Mouse (Mus musculus) adrenal gland (tissue): Measurements from ENCODE around the gene Armc7.

ENCODE experiments used
- intact Hi-C: fragments of 180-260 bp; cut with DNase I; formaldehyde crosslinking; loops from one replicate; pipeline ENCODE4 v1.15.1; 2025
- long read RNA-seq, 2 experiments: library from polyadenylated mRNA; unstranded; transcript quantifications; one replicate each; pipeline ENCODE4 v2.0.0; 2020; ENCODE audit warnings: borderline replicate concordance in 1 of 2; ENCODE audit not compliant: insufficient replicate concordance in 1 of 2

The Armc7 gene
- long read RNA-seq, experiment 1, partial matches to known transcripts: 1 of 5 reads
- long read RNA-seq, experiment 1, other reads (novel, unspliced or antisense): 1 of 5 reads
- long read RNA-seq, experiment 2, partial matches to known transcripts: 0 of 5 reads
- long read RNA-seq, experiment 2, other reads (novel, unspliced or antisense): 1 of 5 reads

DNA sequence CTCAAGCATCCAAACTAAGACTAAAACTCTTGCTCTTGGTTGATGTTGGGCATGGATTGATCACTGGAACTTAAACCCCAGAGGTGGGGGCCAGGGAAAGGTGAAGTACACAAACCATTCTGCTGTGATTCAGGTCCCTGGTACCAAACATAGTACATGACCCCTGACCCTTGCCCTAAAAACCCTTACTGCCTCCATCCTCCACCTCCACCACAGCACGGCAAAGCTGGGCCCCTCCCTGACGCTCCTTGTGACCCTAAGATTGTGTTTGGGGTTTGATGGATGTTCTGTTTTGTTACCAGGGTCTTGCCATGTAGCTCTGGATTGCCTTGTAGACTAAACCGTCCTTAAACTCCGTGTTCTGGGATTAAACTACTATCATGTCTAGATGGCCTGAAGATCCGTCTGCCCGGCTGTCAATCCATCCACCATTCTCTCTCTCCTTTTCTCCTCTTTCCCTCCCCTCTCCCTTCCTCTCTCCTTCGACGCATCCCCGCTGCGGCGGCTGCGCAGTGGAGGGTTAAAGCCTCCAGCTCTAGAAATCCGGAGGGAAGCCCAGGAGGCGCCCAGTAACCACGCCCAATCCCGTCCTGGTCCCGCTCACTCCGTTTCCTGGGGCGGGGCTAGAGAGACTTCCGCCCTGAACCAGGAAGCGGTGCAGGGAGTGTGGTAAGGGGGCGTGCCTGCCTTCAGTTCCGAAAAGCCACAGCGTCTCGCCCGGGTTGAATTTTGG lies at the start of gene Armc7:
Armc7 (plus strand) TSS at position 643 of the 733 bp plus-strand sequence.
- intact Hi-C loops: no loop called here

DNA sequence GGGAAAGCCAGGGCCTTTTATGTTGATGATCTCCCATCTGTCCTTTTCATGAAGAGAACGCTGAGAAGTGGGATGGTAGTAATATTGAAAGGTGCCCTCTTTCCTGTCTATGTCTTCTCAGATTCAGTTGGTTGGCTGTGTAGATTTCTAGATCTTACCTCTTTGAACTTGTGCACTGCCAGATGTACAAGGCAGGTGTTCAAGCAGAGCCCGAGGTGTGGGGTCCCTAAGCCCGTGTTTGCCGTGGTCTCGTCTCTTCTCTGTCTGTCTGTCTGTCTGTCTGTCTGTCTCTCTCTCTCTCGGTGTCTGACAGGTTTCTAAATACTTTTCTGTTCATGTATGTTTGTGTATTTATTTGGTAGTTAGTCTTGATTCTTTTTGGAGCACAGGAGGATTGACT lies 49.8 kb upstream of the Armc7 start:
- intact Hi-C loops: no loop called here

DNA sequence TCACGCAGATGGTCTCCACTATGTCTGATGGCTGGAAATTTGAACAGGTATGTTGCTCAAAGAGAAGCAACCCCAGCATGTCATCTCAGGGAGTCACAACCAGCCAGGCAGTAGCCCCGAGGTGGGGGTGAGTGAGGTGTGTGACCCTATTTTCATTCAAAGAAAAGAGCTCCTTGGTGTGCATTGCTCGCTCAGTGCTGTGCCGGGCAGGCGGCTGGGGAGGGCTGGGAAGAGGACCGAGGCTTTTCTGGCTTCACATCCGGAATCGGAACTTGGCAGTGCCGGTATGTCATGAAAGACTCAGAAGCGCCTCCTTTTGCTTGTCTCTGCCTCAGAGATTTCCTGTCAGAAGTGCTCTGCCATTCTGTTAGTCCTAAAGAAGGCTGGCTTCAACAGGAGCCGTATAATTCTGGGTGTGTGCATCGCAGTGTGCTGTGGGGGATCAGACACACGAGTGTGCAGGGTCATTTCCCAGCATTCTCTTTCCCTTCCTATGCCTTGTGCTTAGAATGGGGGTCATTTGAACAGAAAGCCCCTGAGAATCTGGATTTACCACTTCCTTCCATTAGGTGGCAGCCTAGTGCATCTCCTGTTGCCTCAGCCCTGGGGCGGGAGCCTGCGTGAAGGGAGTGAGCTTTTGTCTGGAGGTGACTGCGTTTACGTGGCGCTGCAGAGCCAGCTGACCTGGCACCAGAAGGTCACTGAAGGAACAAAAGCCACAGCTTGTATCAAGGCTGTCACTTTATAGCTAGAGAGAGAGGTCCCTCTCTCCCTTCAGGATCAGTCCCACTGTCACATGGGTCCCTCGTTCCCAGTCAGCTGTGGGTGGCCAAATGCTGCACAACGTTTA lies 47.8 kb upstream of the Armc7 start:
- intact Hi-C loops: loop anchor here (2.0 kb wide), 1 partner anchor 45 kb away; no protein-coding TSS in a partner anchor

DNA sequence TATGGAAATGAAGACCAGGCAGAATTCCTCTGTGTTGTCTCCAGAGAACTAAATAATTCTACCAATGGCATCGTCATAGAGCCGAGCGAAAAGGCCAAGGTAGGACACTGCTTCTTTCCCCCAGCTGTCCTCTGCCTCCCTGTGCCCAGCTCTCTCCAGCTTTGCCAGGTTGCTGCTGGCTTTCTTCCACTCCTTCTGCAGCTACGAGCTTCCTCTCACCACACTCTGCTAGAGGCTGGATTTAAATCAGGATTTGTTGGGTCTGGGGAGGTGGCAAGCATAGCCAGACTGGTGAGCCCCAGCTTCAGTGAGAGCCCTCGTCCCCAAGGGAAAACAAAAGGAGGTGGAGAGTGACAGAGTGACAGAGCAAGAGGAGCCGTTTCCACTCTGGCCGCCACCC lies 46.2 kb upstream of the Armc7 start:
- intact Hi-C loops: loop anchor here (2.0 kb wide), 1 partner anchor 43 kb away; no protein-coding TSS in a partner anchor

DNA sequence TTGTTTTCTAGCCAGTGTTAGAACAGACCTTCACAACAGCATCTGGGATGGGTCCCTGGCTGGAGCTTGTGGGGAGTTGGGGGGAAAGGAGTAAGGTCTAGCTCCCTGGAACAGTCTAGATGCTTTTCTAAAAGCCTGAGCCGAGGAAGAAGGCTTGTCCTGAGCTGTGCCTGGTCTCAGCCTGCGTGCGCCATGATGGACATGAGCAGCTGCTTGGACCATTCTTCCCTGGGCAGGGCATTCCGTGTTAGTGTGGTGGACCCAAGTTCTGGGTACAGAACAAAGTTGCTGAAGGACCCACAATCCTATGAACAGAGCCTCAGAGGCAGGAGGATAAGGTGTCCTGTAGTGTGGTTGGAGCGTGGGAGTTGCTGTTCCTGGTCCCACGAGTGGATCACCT lies 44.9 kb upstream of the Armc7 start:
- intact Hi-C loops: no loop called here

DNA sequence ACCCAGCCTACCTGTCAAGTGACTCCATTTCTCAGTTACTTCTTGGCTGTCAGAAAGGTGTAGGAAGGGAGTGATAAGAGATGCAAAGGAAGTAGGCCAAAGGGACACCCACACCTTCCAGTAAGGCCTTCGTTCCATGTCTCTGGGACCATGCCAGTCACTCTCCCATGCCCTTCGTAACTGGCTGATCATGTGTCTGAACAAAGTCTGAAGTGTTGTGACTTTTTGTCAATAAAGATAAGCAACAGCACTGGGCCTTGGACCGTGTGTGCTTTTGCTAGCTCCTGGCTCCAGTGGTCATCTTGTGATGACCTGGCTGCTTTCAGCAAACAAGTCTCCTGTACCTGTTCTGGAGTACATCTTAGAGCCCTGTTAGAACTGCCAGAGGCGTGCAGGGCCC lies 42.7 kb upstream of the Armc7 start:
- intact Hi-C loops: no loop called here

DNA sequence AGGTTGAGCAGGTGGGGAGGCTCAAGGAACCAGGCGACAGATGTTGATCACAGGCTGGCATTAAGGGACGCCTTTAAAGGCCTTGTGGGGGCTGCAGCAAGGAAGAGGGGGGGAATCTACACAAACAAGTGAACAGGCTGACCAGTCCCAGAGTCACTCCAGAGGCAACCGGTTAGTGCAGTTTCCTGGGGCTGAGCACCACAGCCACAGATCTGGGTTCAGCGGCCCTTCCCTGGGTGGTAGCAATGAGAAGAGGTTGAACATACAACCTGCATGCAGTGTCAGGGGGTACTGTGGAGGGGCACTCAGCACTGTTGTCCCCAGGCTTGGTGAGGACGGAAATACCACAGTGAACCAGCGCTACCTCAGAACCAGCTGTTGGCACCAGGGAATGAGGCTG lies 42.1 kb upstream of the Armc7 start:
- intact Hi-C loops: no loop called here

DNA sequence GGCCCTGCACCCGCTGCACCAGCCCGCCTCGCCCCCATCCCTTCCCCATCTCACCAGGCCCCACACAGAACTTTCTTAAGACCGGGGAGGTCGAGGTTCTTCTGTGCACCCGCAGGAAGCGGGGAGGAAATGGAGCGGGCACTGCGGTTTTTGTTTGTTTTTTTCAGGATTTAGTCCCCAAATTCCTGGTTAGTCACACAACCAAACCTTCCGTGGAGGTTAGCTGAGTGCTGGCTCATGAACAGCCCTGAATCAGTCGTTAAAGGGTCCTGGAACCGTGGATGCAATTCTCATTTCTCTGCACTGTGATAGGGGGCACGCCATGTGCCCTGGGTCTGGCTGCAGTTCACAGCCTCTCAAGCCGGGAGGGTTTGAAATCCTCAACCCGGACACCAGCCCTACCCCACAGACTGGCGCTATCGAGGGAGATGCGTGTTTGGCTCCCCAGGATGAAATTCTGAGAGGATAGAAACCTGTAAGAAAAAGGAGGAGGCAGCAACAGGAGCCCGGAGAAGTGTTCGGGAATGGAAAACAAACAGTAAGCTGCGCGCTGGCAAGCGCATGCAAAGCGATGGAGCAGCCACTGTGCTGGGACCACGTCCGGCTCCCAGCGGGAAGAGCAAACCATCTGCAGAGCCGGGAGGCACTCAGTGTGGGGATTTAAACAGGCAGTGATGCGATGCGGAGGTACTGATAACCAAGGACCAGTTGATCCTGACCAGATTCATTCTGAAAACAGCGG lies 39.7 kb upstream of the Armc7 start:
- intact Hi-C loops: no loop called here

DNA sequence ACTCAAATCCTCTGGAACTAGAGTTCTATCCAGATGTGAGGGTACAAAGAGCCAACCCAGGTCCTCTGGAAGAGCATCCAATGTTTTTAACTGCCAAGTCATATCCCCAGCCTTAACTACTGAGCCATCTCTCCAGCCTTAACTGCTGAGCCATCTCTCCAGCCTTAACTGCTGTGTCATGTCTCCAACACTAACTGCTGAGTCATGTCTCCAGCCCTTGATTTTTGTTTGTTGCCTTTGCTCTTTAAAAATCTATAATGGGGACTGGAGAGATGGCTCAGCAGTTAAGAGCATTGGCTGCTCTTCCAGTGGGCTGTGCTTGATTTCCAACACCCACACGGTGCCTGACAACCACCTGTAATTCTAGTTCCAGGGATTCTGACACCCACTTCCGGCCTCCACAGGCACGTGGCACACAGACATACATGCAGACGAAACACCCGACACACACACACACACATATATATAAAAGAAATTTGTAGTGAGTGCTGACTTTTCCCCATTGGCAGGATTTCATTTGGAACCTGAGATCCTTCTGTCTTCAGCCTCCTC lies 37.8 kb upstream of the Armc7 start:
- intact Hi-C loops: no loop called here

DNA sequence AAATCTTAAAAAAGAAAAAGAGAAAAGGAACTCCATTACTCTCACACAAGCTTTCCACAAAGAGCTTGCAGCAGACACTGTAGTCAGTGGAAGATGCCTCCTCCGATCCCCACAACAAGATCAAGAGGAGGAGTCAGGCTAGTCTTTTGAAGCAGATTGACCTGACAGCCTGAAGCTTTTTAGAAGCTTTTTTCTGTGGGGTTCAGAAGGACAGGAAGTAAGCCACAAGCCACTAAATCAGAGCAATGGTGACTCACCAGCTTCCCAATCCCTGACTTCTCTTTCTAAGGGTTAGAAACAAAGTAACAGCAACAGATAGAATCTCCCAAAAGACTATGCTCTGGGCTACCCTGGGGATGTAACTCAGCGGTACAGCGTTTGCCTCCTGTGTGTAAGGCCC lies 36.1 kb upstream of the Armc7 start:
- intact Hi-C loops: no loop called here

DNA sequence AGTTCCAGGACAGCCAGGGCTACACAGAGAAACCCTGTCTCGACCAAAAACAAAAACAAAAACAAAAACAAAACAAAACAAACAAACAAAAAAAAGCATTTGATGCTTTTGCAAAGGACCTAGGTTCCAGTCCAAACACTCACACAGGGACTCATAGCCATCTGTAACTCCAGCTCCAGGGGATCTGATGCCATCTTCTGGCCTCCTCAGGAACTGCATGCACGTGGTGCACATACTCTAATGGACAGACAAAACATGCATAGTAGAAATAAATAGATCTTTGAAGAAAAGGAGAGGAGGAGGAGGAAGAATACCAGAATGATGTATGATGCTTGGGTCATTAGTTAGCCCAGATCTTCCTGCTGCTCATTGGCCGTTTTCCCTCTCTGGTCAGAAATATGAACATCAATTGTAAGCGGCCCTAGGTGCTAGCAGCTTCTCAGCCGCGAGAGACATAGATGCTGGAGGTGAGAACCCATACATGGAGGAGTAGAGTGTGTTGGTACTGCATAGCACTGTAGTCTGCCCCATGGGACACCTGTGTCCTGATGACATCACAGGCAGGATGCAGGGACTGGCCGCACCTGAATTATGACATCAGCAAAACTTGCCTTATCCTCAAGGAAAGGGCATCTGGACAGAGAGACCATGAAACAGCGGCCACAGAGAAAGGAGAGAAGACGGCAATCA lies 35.4 kb upstream of the Armc7 start, which contains the start of gene Trim80:
Trim80 (plus strand) TSS at position 640 of the 690 bp plus-strand sequence.
- intact Hi-C loops: no loop called here

DNA sequence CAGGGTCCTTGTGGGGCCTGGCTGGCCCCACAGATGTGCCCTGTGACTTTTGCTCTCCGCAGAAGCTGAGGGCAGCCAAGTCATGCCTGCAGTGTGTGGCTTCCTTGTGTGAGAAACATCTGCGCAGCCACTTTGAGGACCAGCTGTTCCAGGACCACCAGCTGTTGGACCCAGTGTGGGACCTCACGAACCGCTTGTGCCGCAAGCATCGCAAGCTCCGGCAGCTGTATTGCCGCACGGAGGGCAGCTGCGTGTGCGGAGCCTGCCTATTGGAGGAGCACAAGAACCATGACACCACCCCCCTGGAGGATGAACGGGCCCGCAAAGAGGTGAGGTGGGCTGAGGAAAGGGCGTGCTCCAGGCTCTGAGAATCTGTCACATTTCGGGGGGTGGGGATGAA lies 34.0 kb upstream of the Armc7 start:
- intact Hi-C loops: no loop called here

DNA sequence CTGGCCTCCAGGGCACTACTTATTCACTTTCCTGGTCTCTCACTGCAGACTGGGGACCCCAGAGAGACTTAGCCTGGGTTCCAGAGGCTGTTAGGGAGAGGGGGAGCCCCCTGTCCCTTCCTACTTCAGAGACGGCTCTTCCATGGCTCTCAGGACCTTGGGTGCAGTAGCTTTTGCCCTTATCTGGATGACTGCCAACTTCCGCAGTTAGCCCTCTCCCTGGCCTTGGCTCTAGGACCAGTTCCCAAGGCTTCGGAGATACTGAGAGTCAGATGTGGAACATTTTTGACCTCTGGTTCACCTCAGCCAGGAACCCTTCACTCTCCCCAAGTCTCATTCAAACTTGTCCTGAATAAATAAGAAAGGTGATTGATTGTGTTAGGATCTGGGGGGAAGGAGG lies 28.6 kb upstream of the Armc7 start:
- intact Hi-C loops: no loop called here

DNA sequence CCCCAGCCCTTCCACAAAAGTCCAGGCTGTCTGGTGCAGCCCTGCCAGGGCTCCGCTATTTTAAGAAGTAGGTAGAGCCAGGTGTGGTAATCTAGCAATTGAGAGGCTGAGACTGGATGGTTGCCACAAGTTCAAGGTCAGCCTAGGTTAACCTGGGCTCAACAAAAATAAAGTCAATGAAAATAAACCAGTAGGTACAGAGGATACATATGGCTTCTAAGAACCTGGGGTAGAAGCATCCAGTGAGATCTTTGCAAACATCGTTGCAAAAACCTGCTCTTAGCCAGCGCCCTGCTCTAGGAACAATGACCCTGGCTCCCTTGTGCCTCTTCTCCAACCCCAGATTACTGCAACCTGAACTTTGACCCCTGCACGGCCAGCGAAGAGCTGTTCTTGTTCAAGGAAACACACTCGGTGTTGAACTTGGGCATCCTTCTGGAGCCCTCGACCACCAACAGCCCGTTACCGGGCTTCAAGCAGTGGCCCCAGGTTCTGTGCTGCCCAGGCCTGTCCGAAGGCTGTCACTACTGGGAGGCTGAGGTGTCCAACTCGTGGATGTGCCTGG lies 28.1 kb upstream of the Armc7 start:
- intact Hi-C loops: no loop called here

DNA sequence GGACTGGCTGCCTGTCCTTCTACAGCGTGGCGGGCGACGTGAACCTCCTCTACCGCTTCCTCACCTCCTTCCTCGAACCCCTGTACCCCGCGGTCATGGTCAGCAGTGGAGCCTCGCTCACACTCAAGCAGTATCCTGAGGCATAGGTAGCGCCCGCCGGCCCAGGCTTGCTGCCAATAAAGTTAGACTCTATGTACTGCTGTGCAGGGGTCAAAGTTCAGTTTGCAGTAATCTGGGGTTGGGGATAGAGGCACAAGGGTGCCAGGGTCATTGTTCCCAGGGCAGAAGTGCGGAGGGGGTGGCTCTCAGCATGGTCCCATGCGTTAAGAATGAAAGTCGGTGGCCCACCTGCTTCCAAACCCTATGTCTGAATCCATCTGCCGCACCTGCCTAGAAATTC lies 27.4 kb upstream of the Armc7 start:
- intact Hi-C loops: no loop called here

DNA sequence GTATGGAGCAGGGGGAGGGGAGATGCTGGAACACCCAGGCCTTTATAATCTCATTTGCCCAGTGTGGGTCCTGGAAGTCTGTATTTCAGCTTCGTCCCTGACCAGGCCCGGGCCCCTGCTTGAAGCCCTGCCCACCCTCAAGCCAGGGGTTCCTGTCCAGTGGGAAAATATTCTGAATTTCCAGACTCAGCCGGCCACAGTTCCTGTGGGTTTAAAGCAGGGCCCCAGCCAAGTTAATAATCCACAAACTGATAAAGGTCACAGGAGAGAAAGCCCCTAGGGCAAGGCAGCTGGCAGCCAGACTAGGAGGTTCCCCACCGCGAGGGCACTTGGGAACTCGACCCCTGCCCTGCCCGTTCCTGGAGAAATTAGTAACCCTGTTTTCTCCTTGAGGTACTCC lies 26.5 kb upstream of the Armc7 start:
- intact Hi-C loops: no loop called here

DNA sequence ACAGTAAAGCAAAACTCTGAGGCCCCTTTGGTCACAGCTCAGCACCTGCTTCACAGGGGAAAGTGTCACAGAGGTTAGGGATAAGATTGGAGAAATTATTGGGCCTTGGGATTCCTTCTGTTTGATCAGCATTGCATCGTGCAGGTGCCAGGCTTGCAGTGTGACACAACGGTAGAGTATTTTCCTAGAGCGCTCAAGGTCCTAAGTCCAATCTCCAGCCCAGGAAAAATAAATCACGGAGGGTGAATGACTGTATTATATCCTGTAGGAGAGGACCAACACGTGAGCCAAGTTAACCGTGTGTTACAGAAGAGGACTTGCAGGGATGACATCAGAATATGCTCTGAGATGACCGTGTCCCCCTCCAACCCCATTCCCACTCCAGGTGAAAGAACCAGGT lies 25.3 kb upstream of the Armc7 start:
- intact Hi-C loops: no loop called here

DNA sequence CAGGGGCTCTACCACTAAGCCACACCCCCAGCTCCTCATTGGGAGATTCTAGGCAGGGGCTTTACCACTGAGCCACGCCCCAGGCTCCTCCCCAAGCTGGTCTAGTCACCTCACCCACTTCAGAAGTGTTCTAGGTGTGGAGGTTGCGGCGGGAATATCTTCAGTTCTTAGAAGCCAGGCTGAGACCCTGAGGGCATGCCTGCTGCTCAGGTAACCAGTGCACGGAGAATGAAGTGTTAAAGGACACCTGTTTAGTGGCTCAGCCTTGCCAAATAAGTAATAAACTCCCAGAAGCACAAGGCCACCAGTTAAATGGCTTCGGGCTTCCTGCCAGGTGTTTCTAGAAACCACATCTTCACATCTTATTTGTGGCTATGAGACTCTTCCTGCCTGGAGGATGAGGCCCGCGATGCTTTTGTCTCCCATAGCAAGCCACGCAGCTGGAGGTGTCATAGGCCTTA lies 23.7 kb upstream of the Armc7 start:
- intact Hi-C loops: no loop called here

DNA sequence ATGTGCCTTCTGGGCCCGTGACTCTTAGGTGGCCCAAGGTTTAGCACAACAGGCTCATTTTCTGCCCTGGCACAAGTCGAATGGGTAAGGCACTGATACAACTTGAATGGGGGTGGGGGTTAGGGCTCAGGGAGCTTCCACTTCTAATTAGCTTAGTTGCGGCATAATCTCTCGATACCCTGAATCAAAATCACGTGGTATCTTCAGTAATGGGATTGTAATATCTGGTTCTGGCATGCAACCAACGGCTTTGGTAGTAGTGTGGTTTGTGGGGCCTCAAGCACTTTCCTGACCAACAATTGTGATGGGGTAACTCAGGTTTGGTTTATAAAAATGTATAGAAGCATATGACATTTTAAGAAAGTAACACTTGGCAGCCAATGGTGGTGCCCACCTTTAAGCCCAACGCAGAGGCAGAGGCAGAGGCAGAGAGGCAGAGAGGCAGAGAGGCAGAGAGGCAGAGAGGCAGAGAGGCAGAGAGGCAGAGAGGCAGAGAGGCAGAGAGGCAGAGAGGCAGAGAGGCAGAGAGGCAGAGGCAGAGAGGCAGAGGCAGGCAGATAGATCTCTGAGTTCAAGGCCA lies 23.1 kb upstream of the Armc7 start:
- intact Hi-C loops: no loop called here

DNA sequence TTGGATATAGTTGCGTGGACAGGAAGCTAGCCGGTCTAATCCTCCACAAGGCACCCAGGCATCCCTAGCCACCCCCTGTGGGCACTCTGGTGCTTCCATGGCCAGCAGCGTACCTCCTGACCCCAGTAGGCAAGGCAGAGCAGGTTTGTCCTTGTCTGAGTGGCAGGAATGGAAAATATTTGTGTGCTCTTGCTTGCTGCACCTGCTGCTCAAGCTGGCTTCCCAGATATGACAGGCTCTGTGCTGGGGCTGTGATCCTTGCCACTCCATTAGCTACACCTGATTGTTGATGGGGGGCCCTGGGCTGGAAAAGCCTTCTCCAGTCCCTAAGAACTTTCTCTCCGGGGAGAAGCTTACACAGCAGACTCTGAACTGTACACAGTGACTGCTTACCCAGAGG lies 22.2 kb upstream of the Armc7 start:
- intact Hi-C loops: no loop called here
